In the genomic region with DNA sequence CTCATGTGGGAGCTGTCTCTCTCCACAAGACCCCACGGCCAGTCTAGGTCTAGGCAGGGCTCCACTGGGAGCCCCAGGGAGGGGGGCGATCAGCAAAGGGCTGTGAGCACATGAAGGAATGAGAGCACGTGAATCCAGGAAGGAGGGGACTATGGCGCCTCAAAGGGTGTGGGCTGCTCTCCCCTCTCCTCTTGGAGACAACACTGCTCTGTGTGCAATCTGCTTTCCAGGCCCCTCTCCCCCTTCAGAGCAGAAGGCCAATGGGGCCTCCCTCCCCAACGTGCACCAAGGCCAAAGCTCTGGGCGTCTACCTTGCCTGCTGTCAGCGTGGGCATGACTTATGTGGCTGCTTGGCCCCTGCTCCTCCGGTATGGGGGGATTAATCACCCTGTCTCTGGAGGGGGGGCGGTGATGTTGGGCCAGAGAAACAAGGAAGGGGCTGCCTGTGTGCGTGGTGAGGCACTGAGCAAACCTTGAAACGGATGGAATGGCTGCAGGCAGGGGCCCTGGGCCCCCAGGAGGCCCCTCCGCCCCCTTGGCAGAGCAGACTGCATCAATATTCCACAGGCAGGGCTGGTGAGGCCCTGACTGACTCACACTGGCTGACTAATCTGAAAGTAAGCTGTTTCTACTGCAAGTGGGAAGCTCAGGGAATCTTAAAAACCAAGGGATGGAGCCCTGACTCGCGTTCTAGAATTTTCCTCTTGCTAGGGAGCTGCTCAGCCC, we compare ENCODE assay signal across 7 mouse cellular contexts. TPM values are rescaled to one million over a fixed set of nuclear protein-coding genes. Genes with fewer than 3 reads are reported as not detected.
A peak's percentile ranks its signal among the peaks of the same experiment; 100 is the strongest.
DNase-seq lines count a peak whose midpoint lies in the region; ATAC-seq lines count a peak whose summit lies in the region.

No protein-coding gene starts in this region.

- no peak overlapping the region; the same call in 1 of the 2 replicates for H3K9ac ChIP-seq in intestine, embryonic 15.5 days
- H3K9ac ChIP-seq in neural tube, embryonic 11.5 days (ENCODE audit: low read length): peak overlapping the region; percentile 41

- H3K4me2 ChIP-seq in intestine, embryonic 15.5 days (replicated peaks): peak overlapping the region; percentile 37
- no peak overlapping the region for H3K4me2 ChIP-seq in neural tube, embryonic 11.5 days (ENCODE audit: low read depth)

- peak; percentile 44 for DNase-seq in right cerebral cortex, postnatal 25 days
- DNase-seq in right cerebral cortex, postnatal 4 days: no peak
- no peak for DNase-seq in embryonic facial prominence, embryonic 10.5 days (ENCODE audit: low spot score)
- peak; percentile 75 for DNase-seq in neural tube, embryonic 11.5 days (ENCODE audit: low spot score)
- no peak for DNase-seq in right cerebral cortex, postnatal 14 days
- DNase-seq in thymus, postnatal 10 days (ENCODE audit: low spot score in 2 of 2): no peak

- H3K27ac ChIP-seq in embryonic facial prominence, embryonic 10.5 days (replicated peaks): peak overlapping the region; percentile 76
- H3K27ac ChIP-seq in intestine, embryonic 15.5 days: peak overlapping the region; percentile 89
- peak overlapping the region; percentile 82 for H3K27ac ChIP-seq in neural tube, embryonic 11.5 days (ENCODE audit: low read depth, low read length)

- peak; percentile 91 for ATAC-seq in intestine, embryonic 15.5 days
- peak; percentile 88 for ATAC-seq in neural tube, embryonic 11.5 days (ENCODE audit: insufficient read depth, low FRiP score, low TSS enrichment)

- no peaks in the 10 kb centered on the region for H3K36me3 ChIP-seq in embryonic facial prominence, embryonic 10.5 days (replicated peaks)
- no peaks in the 10 kb centered on the region for H3K36me3 ChIP-seq in intestine, embryonic 15.5 days
- H3K36me3 ChIP-seq in neural tube, embryonic 11.5 days (ENCODE audit: control insufficient read depth, insufficient read depth, low read length): no peaks in the 10 kb centered on the region

- H3K4me1 ChIP-seq in embryonic facial prominence, embryonic 10.5 days: peaks cover 40% of the 10 kb centered on the region
- H3K4me1 ChIP-seq in intestine, embryonic 15.5 days (replicated peaks): peaks cover 41% of the 10 kb centered on the region
- H3K4me1 ChIP-seq in neural tube, embryonic 11.5 days (ENCODE audit: control insufficient read depth, insufficient read depth, low read length): peaks cover 23% of the 10 kb centered on the region

- WGBS in embryonic facial prominence, embryonic 10.5 days: 65% methylated on average over 14 of the region's 14 CpGs
- WGBS in intestine, embryonic 15.5 days: 20% methylated on average over 14 of the region's 14 CpGs
- 23% methylated on average over 14 of the region's 14 CpGs for WGBS in neural tube, embryonic 11.5 days

- H3K27me3 ChIP-seq in embryonic facial prominence, embryonic 10.5 days (replicated peaks; ENCODE audit: low read depth, poor library complexity, severe bottlenecking): no peaks in the 10 kb centered on the region
- no peaks in the 10 kb centered on the region for H3K27me3 ChIP-seq in intestine, embryonic 15.5 days (replicated peaks)
- H3K27me3 ChIP-seq in neural tube, embryonic 11.5 days (ENCODE audit: control insufficient read depth, insufficient read depth, low read length): no peaks in the 10 kb centered on the region

- no peak overlapping the region for H3K4me3 ChIP-seq in embryonic facial prominence, embryonic 10.5 days
- no peak overlapping the region for H3K4me3 ChIP-seq in intestine, embryonic 15.5 days (replicated peaks)
- no peak overlapping the region for H3K4me3 ChIP-seq in neural tube, embryonic 11.5 days (ENCODE audit: low read depth, low read length)

- no peaks in the 10 kb centered on the region for H3K9me3 ChIP-seq in embryonic facial prominence, embryonic 10.5 days
- H3K9me3 ChIP-seq in intestine, embryonic 15.5 days: no peaks in the 10 kb centered on the region
- no peaks in the 10 kb centered on the region for H3K9me3 ChIP-seq in neural tube, embryonic 11.5 days (ENCODE audit: control insufficient read depth, low read length)

RNA-seq across cellular contexts. Expression of a gene that starts 35.0 kb away (rescaled TPM):
- 287 and 291 TPM in 2 replicates for polyA plus RNA-seq in embryonic facial prominence, embryonic 10.5 days (2016; fragmentation: Nextera tagmentation; extraction: Ambion mirVana)
- polyA plus RNA-seq in intestine, embryonic 15.5 days (2015; fragmentation: Nextera tagmentation; extraction: Ambion mirVana): 364 and 395 TPM in 2 replicates
- 112 and 120 TPM in 2 replicates for polyA plus RNA-seq in neural tube, embryonic 11.5 days (2014; fragmentation: Nextera tagmentation; extraction: Ambion mirVana)

Comparison
In these comparisons a context has a peak if more than half of its experiments do, and no peak if none do; other contexts are left out.
1. DNase-seq: peak in right cerebral cortex, postnatal 25 days (single experiment) and neural tube, embryonic 11.5 days (single experiment); none in right cerebral cortex, postnatal 4 days (single experiment), embryonic facial prominence, embryonic 10.5 days (single experiment), right cerebral cortex, postnatal 14 days (single experiment) and thymus, postnatal 10 days (0 of 2).
2. Peak in every context shown above with its lines, with median percentiles within 50 percentile points of each other: H3K27ac ChIP-seq.